Mouse (Mus musculus) embryonic facial prominence, embryonic 13.5 days (tissue): ENCODE measurements around the gene Apeh. TPM values are rescaled to one million over a fixed set of nuclear protein-coding genes. Genes with fewer than 3 reads are reported as not detected.
A peak's percentile ranks its signal among the peaks of the same experiment; 100 is the strongest.
"Not testable (repeated sequence)": the region's sequence is repeated elsewhere in the genome, so short reads cannot be mapped to it uniquely, and the experiment has no call there.

Experiments
- ATAC-seq: fragments of 200-750 bp; cut with Nextera tagmentation; 2 replicates; pipeline ENCODE4 v1.8.0; 2017; ENCODE audit warnings: low read depth; ENCODE audit not compliant: insufficient number of reproducible peaks, insufficient read depth, low FRiP score, low TSS enrichment
- H3K27ac ChIP-seq: fragments of 300-500 bp; sonication (generic); 2 replicates; pipeline ENCODE4 v1.5.1; 2015; ENCODE audit warnings: moderate library complexity, mild to moderate bottlenecking, inconsistent platforms
- H3K27me3 ChIP-seq: fragments of 300-500 bp; sonication (generic); 2 replicates; pipeline ENCODE4 v1.6.1; 2015; ENCODE audit warnings: mild to moderate bottlenecking, inconsistent platforms
- H3K36me3 ChIP-seq: fragments of 300-500 bp; sonication (generic); 2 replicates; pipeline ENCODE4 v1.6.1; 2015; ENCODE audit warnings: mild to moderate bottlenecking, inconsistent platforms
- H3K4me1 ChIP-seq: fragments of 300-500 bp; sonication (generic); 2 replicates; pipeline ENCODE4 v1.6.1; 2015; ENCODE audit warnings: inconsistent platforms
- H3K4me2 ChIP-seq: fragments of 300-500 bp; sonication (generic); 2 replicates; pipeline ENCODE4 v1.6.1; 2015; ENCODE audit warnings: moderate library complexity, mild to moderate bottlenecking, inconsistent platforms
- H3K4me3 ChIP-seq: fragments of 300-500 bp; sonication (generic); 2 replicates; pipeline ENCODE4 v1.5.1; 2015; ENCODE audit warnings: mild to moderate bottlenecking, inconsistent platforms
- H3K9ac ChIP-seq: fragments of 300-500 bp; sonication (generic); 2 replicates; pipeline ENCODE4 v1.6.1; 2015; ENCODE audit warnings: mild to moderate bottlenecking, inconsistent platforms
- H3K9me3 ChIP-seq: fragments of 300-500 bp; sonication (generic); 2 replicates; pipeline ENCODE4 v1.6.1; 2016; ENCODE audit warnings: inconsistent platforms
- WGBS: fragments of 180-500 bp; shearing (Covaris S2); methylation state at CpG from one replicate; pipeline ENCODE4 v1.1.7; 2015; ENCODE audit warnings: mixed read lengths; 5-methylcytosine and 5-hydroxymethylcytosine counted together
- polyA plus RNA-seq: library from polyadenylated mRNA; unstranded; fragments of >200 nt; fragmentation: Nextera tagmentation; extraction: Ambion mirVana; gene quantifications from 2 replicates; pipeline ENCODE4 v1.2.1, GENCODE M21; 2015

The Apeh gene
- 40.8 and 45.6 TPM in 2 replicates for polyA plus RNA-seq

GRCm38 (mm10) chr9:108094184-108094941, at the start of gene Apeh:
Apeh (minus strand) TSS chr9:108094606.
- WGBS: under 1% methylated on average over 51 of the region's 52 CpGs
- Histone ChIP-seq H3K4me1 (peaks cover 19% of the 10 kb centered on the region), H3K27ac (peak within 1 kb of the TSS; percentile 84), H3K9ac (peak within 1 kb of the TSS; percentile 77), H3K36me3 (peaks cover 35% of the 10 kb centered on the region), H3K9me3 (no peaks in the 10 kb centered on the region), H3K4me2 (peak within 1 kb of the TSS; percentile 96), H3K27me3 (no peaks in the 10 kb centered on the region), H3K4me3 (peak within 1 kb of the TSS; percentile 65)
- peak; percentile 83 for ATAC-seq

- no peaks in the 10 kb centered on the region for H3K4me1 ChIP-seq
- no peak for ATAC-seq
- no peak overlapping the region for H3K4me3 ChIP-seq
- H3K27me3 ChIP-seq: no peaks in the 10 kb centered on the region
- H3K9me3 ChIP-seq: no peaks in the 10 kb centered on the region
- H3K27ac ChIP-seq: no peak overlapping the region
- 71% methylated on average over 2 of the region's 2 CpGs for WGBS
- no peaks in the 10 kb centered on the region for H3K36me3 ChIP-seq
- H3K4me2 ChIP-seq: no peak overlapping the region
- no peak overlapping the region for H3K9ac ChIP-seq
Observed at GRCm38 (mm10) chr9:108143470-108143869, 49.1 kb upstream of the Apeh start.

- H3K27ac ChIP-seq: no peak overlapping the region
Observed at GRCm38 (mm10) chr9:108141387-108141786, 47.0 kb upstream of the Apeh start.

GRCm38 (mm10) chr9:108139963-108140695, 45.7 kb upstream of the Apeh start:
- no peak for ATAC-seq
- WGBS: 81% methylated on average over 7 of the region's 7 CpGs
- Histone ChIP-seq H3K27ac (no peak overlapping the region), H3K9me3 (no peaks in the 10 kb centered on the region), H3K4me2 (no peak overlapping the region), H3K9ac (no peak overlapping the region), H3K4me3 (no peak overlapping the region), H3K27me3 (no peaks in the 10 kb centered on the region), H3K36me3 (no peaks in the 10 kb centered on the region), H3K4me1 (peaks cover 14% of the 10 kb centered on the region)

More at GRCm38 (mm10) chr9:108141387-108141786, 47.0 kb upstream of the Apeh start:
- ATAC-seq: no peak
- Histone ChIP-seq H3K9ac (no peak overlapping the region), H3K9me3 (no peaks in the 10 kb centered on the region), H3K4me2 (no peak overlapping the region), H3K27me3 (no peaks in the 10 kb centered on the region), H3K4me3 (no peak overlapping the region), H3K4me1 (peaks cover 14% of the 10 kb centered on the region), H3K36me3 (no peaks in the 10 kb centered on the region)
- WGBS: 88% methylated on average over 10 of the region's 10 CpGs

- no peaks in the 10 kb centered on the region for H3K9me3 ChIP-seq
- 89% methylated on average over 17 of the region's 17 CpGs for WGBS
- H3K27ac ChIP-seq: no peak overlapping the region
- ATAC-seq: no peak
- no peak overlapping the region for H3K4me2 ChIP-seq
- H3K4me3 ChIP-seq: no peak overlapping the region
- no peaks in the 10 kb centered on the region for H3K36me3 ChIP-seq
- H3K4me1 ChIP-seq: peaks cover 14% of the 10 kb centered on the region
- no peaks in the 10 kb centered on the region for H3K27me3 ChIP-seq
- H3K9ac ChIP-seq: no peak overlapping the region
Observed at GRCm38 (mm10) chr9:108139169-108139962, 45.0 kb upstream of the Apeh start.

- Histone ChIP-seq H3K4me3 (no peak overlapping the region), H3K36me3 (no peaks in the 10 kb centered on the region), H3K4me2 (no peak overlapping the region), H3K27ac (no peak overlapping the region), H3K9me3 (no peaks in the 10 kb centered on the region), H3K9ac (no peak overlapping the region), H3K4me1 (peaks cover 14% of the 10 kb centered on the region), H3K27me3 (no peaks in the 10 kb centered on the region)
- no peak for ATAC-seq
- 73% methylated on average over 6 of the region's 6 CpGs for WGBS
Observed at GRCm38 (mm10) chr9:108138118-108138517, 43.7 kb upstream of the Apeh start.

GRCm38 (mm10) chr9:108137523-108137922, 43.1 kb upstream of the Apeh start:
- no peak overlapping the region for H3K4me3 ChIP-seq
- 22% methylated on average over 17 of the region's 17 CpGs for WGBS
- 0 out of 2 replicates have a peak overlapping the region, but pooled peaks have one; percentile 27 for H3K9ac ChIP-seq
- H3K4me2 ChIP-seq: peak overlapping the region; percentile 24
- no peak for ATAC-seq
- no peaks in the 10 kb centered on the region for H3K27me3 ChIP-seq
- 0 out of 2 replicates have a peak overlapping the region, but pooled peaks have one; percentile 5 for H3K27ac ChIP-seq
- H3K36me3 ChIP-seq: no peaks in the 10 kb centered on the region
- H3K4me1 ChIP-seq: peaks cover 14% of the 10 kb centered on the region
- no peaks in the 10 kb centered on the region for H3K9me3 ChIP-seq

GRCm38 (mm10) chr9:108136930-108137462, 42.6 kb upstream of the Apeh start:
- peak overlapping the region; percentile 24 for H3K4me2 ChIP-seq
- H3K27me3 ChIP-seq: no peaks in the 10 kb centered on the region
- H3K36me3 ChIP-seq: no peaks in the 10 kb centered on the region
- WGBS: 66% methylated on average over 6 of the region's 6 CpGs
- H3K9ac ChIP-seq: 0 out of 2 replicates have a peak overlapping the region, but pooled peaks have one; percentile 27
- 0 out of 2 replicates have a peak overlapping the region, but pooled peaks have one; percentile 5 for H3K27ac ChIP-seq
- no peaks in the 10 kb centered on the region for H3K9me3 ChIP-seq
- no peak for ATAC-seq
- peaks cover 14% of the 10 kb centered on the region for H3K4me1 ChIP-seq
- H3K4me3 ChIP-seq: no peak overlapping the region

- Histone ChIP-seq H3K4me1 (peaks cover 14% of the 10 kb centered on the region), H3K9me3 (no peaks in the 10 kb centered on the region), H3K27me3 (no peaks in the 10 kb centered on the region), H3K9ac (no peak overlapping the region), H3K4me2 (no peak overlapping the region), H3K27ac (no peak overlapping the region), H3K36me3 (no peaks in the 10 kb centered on the region), H3K4me3 (no peak overlapping the region)
- no peak for ATAC-seq
- 26% methylated on average over 1 of the region's 1 CpGs for WGBS
Observed at GRCm38 (mm10) chr9:108136225-108136624, 41.8 kb upstream of the Apeh start.

- 91% methylated on average over 3 of the region's 3 CpGs for WGBS
- not testable (repeated sequence) for H3K36me3 ChIP-seq, H3K9ac ChIP-seq, H3K27ac ChIP-seq, ATAC-seq, H3K9me3 ChIP-seq, H3K4me2 ChIP-seq, H3K4me3 ChIP-seq, H3K27me3 ChIP-seq
- peaks cover 14% of the 10 kb centered on the region for H3K4me1 ChIP-seq
Observed at GRCm38 (mm10) chr9:108135679-108136078, 41.3 kb upstream of the Apeh start.

- no peaks in the 10 kb centered on the region for H3K36me3 ChIP-seq
- no peak for ATAC-seq
Observed at GRCm38 (mm10) chr9:108133478-108133877, 39.1 kb upstream of the Apeh start.

More at GRCm38 (mm10) chr9:108133478-108133877, 39.1 kb upstream of the Apeh start:
- H3K4me1 ChIP-seq: peaks cover 14% of the 10 kb centered on the region
- H3K9me3 ChIP-seq: no peaks in the 10 kb centered on the region
- no peak overlapping the region for H3K9ac ChIP-seq
- H3K4me3 ChIP-seq: no peak overlapping the region
- H3K27me3 ChIP-seq: no peaks in the 10 kb centered on the region
- 59% methylated on average over 1 of the region's 1 CpGs for WGBS
- no peak overlapping the region for H3K27ac ChIP-seq
- no peak overlapping the region for H3K4me2 ChIP-seq
